Mouse (Mus musculus): ENCODE results near the gene Actb. TPM values are rescaled to one million over a fixed set of nuclear protein-coding genes. Genes with fewer than 3 reads are reported as not detected.
"Not testable (repeated sequence)": the region's sequence is repeated elsewhere in the genome, so short reads cannot be mapped to it uniquely, and the experiment has no call there.

Actb gene
- polyA plus RNA-seq, 1 experiment from 2014 or later, result 18,716 TPM

GRCm38 (mm10) chr5:142896192-142896591, 10.4 kb downstream of the Actb start:
- Histone ChIP-seq H3K9ac (replicated peaks; ENCODE audit: low read depth) (no peak overlapping the region), H3K9me3 (ENCODE audit: low read length) (no peaks in the 10 kb centered on the region), H3K4me1 (ENCODE audit: insufficient read depth, low read depth, low read length) (peaks cover 7% of the 10 kb centered on the region), H3K27ac (ENCODE audit: low read length) (no peak overlapping the region), H3K36me3 (ENCODE audit: insufficient read depth, low read length) (peaks cover 12% of the 10 kb centered on the region; the same call in 1 of the 2 replicates), H3K27me3 (replicated peaks; ENCODE audit: insufficient read depth, low read length) (no peaks in the 10 kb centered on the region), H3K4me2 (replicated peaks; ENCODE audit: low read depth, low read length) (no peak overlapping the region), H3K4me3 (ENCODE audit: low read depth, low read length) (no peak overlapping the region)
- 53% methylated on average over 10 of the region's 10 CpGs for WGBS
- DNase-seq (ENCODE audit: low spot score), result peak; percentile 59
- TF ChIP-seq CTCF (IDR thresholded peaks at IDR 0.05) (peak; percentile 54), EP300 (IDR thresholded peaks at IDR 0.05) (no peak)
- ATAC-seq, result no peak

GRCm38 (mm10) chr5:142894918-142895613, 11.5 kb downstream of the Actb start, which contains the start of gene Fbxl18:
Gene Fbxl18 (minus strand): TSS chr5:142895421.
- no peaks in the 10 kb centered on the region for H3K27me3 ChIP-seq (replicated peaks; ENCODE audit: insufficient read depth, low read length)
- TF ChIP-seq CTCF (IDR thresholded peaks at IDR 0.05) (no peak), EP300 (IDR thresholded peaks at IDR 0.05) (no peak)
- H3K27ac ChIP-seq (ENCODE audit: low read length), result peak within 1 kb of the TSS; percentile 4
- DNase-seq (ENCODE audit: low spot score) (peak; percentile 95), ATAC-seq (peak; percentile 95)
- peaks cover 7% of the 10 kb centered on the region for H3K4me1 ChIP-seq (ENCODE audit: insufficient read depth, low read depth, low read length)
- 0% methylated on average over 33 of the region's 40 CpGs for WGBS
- H3K36me3 ChIP-seq (ENCODE audit: insufficient read depth, low read length), result 0 out of 2 replicates have a peak, but pooled peaks cover 4% of the 10 kb centered on the region
- H3K9me3 ChIP-seq (ENCODE audit: low read length), result no peaks in the 10 kb centered on the region
- peak within 1 kb of the TSS; percentile 72 for H3K4me3 ChIP-seq (ENCODE audit: low read depth, low read length)
- H3K4me2 ChIP-seq (replicated peaks; ENCODE audit: low read depth, low read length), result peak within 1 kb of the TSS; percentile 89
- H3K9ac ChIP-seq (replicated peaks; ENCODE audit: low read depth), result peak within 1 kb of the TSS; percentile 68

DNA sequence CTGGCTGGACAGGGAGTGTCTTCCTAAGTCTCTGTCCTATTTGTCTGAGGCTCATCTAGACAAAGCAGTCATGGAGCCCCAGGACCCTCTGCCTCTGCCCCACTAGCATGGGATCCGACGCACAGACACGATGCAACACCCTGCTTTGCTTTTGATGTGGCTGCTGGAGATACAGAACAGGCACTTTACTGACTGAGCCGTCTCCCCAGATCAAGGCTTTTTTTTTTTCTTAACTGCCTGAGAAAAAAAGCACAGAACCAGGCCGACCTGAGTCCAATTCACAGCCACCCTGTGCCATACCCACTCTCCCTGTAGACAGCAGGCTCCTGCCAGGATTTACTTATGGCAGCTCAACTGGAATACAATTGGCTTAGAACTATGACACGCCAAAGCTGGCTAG, 15.2 kb downstream of the Actb start:
- WGBS, result 78% methylated on average over 6 of the region's 6 CpGs
- no peak for TF ChIP-seq CTCF (IDR thresholded peaks at IDR 0.05)
- no peak for TF ChIP-seq EP300 (IDR thresholded peaks at IDR 0.05)
- H3K9ac ChIP-seq (replicated peaks; ENCODE audit: low read depth), result no peak overlapping the region
- no peaks in the 10 kb centered on the region for H3K9me3 ChIP-seq (ENCODE audit: low read length)
- H3K4me2 ChIP-seq (replicated peaks; ENCODE audit: low read depth, low read length), result no peak overlapping the region
- ATAC-seq (no peak), DNase-seq (ENCODE audit: low spot score) (no peak)
- peaks cover 8% of the 10 kb centered on the region; the same call in 1 of the 2 replicates for H3K36me3 ChIP-seq (ENCODE audit: insufficient read depth, low read length)
- no peak overlapping the region for H3K4me3 ChIP-seq (ENCODE audit: low read depth, low read length)
- no peaks in the 10 kb centered on the region for H3K27me3 ChIP-seq (replicated peaks; ENCODE audit: insufficient read depth, low read length)
- no peak overlapping the region for H3K27ac ChIP-seq (ENCODE audit: low read length)
- peaks cover 7% of the 10 kb centered on the region for H3K4me1 ChIP-seq (ENCODE audit: insufficient read depth, low read depth, low read length)

- not testable (repeated sequence) for DNase-seq (ENCODE audit: low spot score); H3K9ac ChIP-seq (replicated peaks; ENCODE audit: low read depth); H3K4me3 ChIP-seq (ENCODE audit: low read depth, low read length); ATAC-seq; H3K9me3 ChIP-seq (ENCODE audit: low read length); H3K4me2 ChIP-seq (replicated peaks; ENCODE audit: low read depth, low read length); H3K4me1 ChIP-seq (ENCODE audit: insufficient read depth, low read depth, low read length); H3K27me3 ChIP-seq (replicated peaks; ENCODE audit: insufficient read depth, low read length); H3K27ac ChIP-seq (ENCODE audit: low read length)
- 87% methylated on average over 3 of the region's 3 CpGs for WGBS
- peak; percentile 15; the same call in 1 of the 2 replicates for TF ChIP-seq CTCF (IDR thresholded peaks at IDR 0.05)
- H3K36me3 ChIP-seq (ENCODE audit: insufficient read depth, low read length), result peaks cover 15% of the 10 kb centered on the region; the same call in 1 of the 2 replicates
Observed at GRCm38 (mm10) chr5:142887533-142887932, 19.0 kb downstream of the Actb start.

DNA sequence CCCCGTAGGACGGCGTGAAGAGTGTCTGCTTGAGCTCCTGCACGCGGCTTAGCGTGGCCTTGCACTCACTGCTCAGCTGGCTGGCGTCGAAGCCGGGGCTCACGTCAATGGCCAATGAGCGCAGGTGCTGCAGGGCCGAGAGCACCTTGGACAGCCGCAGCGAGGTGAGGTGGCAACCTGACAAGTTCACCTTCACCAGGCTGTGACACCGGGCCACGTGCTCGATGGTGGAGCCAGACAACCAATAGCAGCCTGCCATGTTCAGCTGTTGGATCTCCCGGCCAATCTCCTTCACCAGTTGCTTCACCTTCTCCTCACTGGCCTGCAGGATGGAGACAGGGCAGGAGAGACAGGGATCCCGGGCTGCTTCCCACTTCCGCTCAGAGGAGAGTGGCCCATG, 19.8 kb downstream of the Actb start:
- ATAC-seq (no peak), DNase-seq (ENCODE audit: low spot score) (no peak)
- no peaks in the 10 kb centered on the region for H3K4me1 ChIP-seq (ENCODE audit: insufficient read depth, low read depth, low read length)
- H3K9me3 ChIP-seq (ENCODE audit: low read length), result no peaks in the 10 kb centered on the region
- H3K27ac ChIP-seq (ENCODE audit: low read length), result no peak overlapping the region
- H3K36me3 ChIP-seq (ENCODE audit: insufficient read depth, low read length), result peaks cover 15% of the 10 kb centered on the region; the same call in 1 of the 2 replicates
- no peak overlapping the region for H3K4me3 ChIP-seq (ENCODE audit: low read depth, low read length)
- no peak for TF ChIP-seq CTCF (IDR thresholded peaks at IDR 0.05)
- no peak for TF ChIP-seq EP300 (IDR thresholded peaks at IDR 0.05)
- H3K27me3 ChIP-seq (replicated peaks; ENCODE audit: insufficient read depth, low read length), result no peaks in the 10 kb centered on the region
- WGBS, result 92% methylated on average over 20 of the region's 20 CpGs
- H3K4me2 ChIP-seq (replicated peaks; ENCODE audit: low read depth, low read length), result no peak overlapping the region
- no peak overlapping the region for H3K9ac ChIP-seq (replicated peaks; ENCODE audit: low read depth)

- Histone ChIP-seq H3K4me3 (ENCODE audit: low read depth, low read length) (no peak overlapping the region), H3K4me1 (ENCODE audit: insufficient read depth, low read depth, low read length) (no peaks in the 10 kb centered on the region), H3K36me3 (ENCODE audit: insufficient read depth, low read length) (peaks cover 15% of the 10 kb centered on the region; the same call in 1 of the 2 replicates), H3K9me3 (ENCODE audit: low read length) (no peaks in the 10 kb centered on the region), H3K9ac (replicated peaks; ENCODE audit: low read depth) (no peak overlapping the region), H3K27ac (ENCODE audit: low read length) (no peak overlapping the region), H3K27me3 (replicated peaks; ENCODE audit: insufficient read depth, low read length) (no peaks in the 10 kb centered on the region), H3K4me2 (replicated peaks; ENCODE audit: low read depth, low read length) (no peak overlapping the region)
- no peak for DNase-seq (ENCODE audit: low spot score)
- WGBS, result 94% methylated on average over 19 of the region's 19 CpGs
- no peak for ATAC-seq
- TF ChIP-seq CTCF (IDR thresholded peaks at IDR 0.05) (no peak), EP300 (IDR thresholded peaks at IDR 0.05) (no peak)
Observed at GRCm38 (mm10) chr5:142886181-142886580, 20.4 kb downstream of the Actb start.

All from lung, postnatal 0 days (tissue).